Mouse (Mus musculus) liver, embryonic 14.5 days (tissue): ENCODE data around the gene Adra2b.

Experiments used
- CTCF ChIP-seq: IDR thresholded peaks from 2 replicates; pipeline ENCODE4 v1.5.1; 2016; ENCODE audit warnings: antibody characterized with exemption, low read depth, control low read depth
- EP300 ChIP-seq: IDR thresholded peaks from 2 replicates; pipeline ENCODE4 v1.6.1; 2016; ENCODE audit warnings: antibody characterized with exemption, low read depth

- TF ChIP-seq CTCF, result peak; percentile 88
- TF ChIP-seq EP300, result no peak
These were observed 21.8 kb upstream of the Adra2b start for GRCm38 (mm10) chr2:127341159-127341558.
